Mouse (Mus musculus) liver, postnatal 0 days (tissue): ENCODE data around the gene Edem2. TPM values are rescaled to one million over a fixed set of nuclear protein-coding genes. Genes with fewer than 3 reads are reported as not detected.
A peak's percentile ranks its signal among the peaks of the same experiment; 100 is the strongest.

ENCODE experiments used
- ATAC-seq: fragments of 200-750 bp; cut with Nextera tagmentation; 2 replicates; pipeline ENCODE4 v1.8.0; 2017; ENCODE audit warnings: mild to moderate bottlenecking, moderate library complexity
- DNase-seq: peaks from one replicate; pipeline ENCODE4 v3.0.0-alpha.2; 2016
- H3K27ac ChIP-seq: fragments of 300-500 bp; sonication (generic); 2 replicates; pipeline ENCODE4 v1.5.1; 2014; ENCODE audit warnings: antibody characterized with exemption, moderate library complexity, mild to moderate bottlenecking, low read depth
- H3K27me3 ChIP-seq: fragments of 300-500 bp; sonication (generic); 2 replicates; pipeline ENCODE4 v1.6.1; 2014; ENCODE audit warnings: low read length, control low read depth, mixed read lengths; ENCODE audit not compliant: insufficient read depth
- H3K36me3 ChIP-seq: fragments of 300-500 bp; sonication (generic); replicated peaks from 2 replicates; pipeline ENCODE4 v1.6.1; 2014; ENCODE audit warnings: mild to moderate bottlenecking, control low read depth, low read length, moderate library complexity, mixed read lengths; ENCODE audit not compliant: insufficient read depth
- H3K4me1 ChIP-seq: fragments of 300-500 bp; sonication (generic); 2 replicates; pipeline ENCODE4 v1.6.1; 2014; ENCODE audit warnings: antibody characterized with exemption, mild to moderate bottlenecking, control low read depth; ENCODE audit not compliant: insufficient read depth
- H3K4me2 ChIP-seq: fragments of 300-500 bp; sonication (generic); 2 replicates; pipeline ENCODE4 v1.6.1; 2014; ENCODE audit warnings: low read depth, mild to moderate bottlenecking, low read length, moderate library complexity, mixed read lengths
- H3K4me3 ChIP-seq: fragments of 300-500 bp; sonication (generic); 2 replicates; pipeline ENCODE4 v1.5.1; 2014; ENCODE audit warnings: low read depth, low read length
- H3K9ac ChIP-seq: fragments of 300-500 bp; sonication (generic); replicated peaks from 2 replicates; pipeline ENCODE4 v1.6.1; 2014; ENCODE audit warnings: mild to moderate bottlenecking, moderate library complexity
- H3K9me3 ChIP-seq: fragments of 300-500 bp; sonication (generic); 2 replicates; pipeline ENCODE4 v1.6.1; 2016; ENCODE audit warnings: mild to moderate bottlenecking, control low read depth, low read length, mixed read lengths
- CTCF ChIP-seq: sonication (generic); IDR thresholded peaks from 2 replicates; pipeline ENCODE4 v1.5.1; 2016; ENCODE audit warnings: antibody characterized with exemption, low read depth
- EP300 ChIP-seq: IDR thresholded peaks from 2 replicates; pipeline ENCODE4 v1.6.1; 2016; ENCODE audit warnings: antibody characterized with exemption, low read depth, mild to moderate bottlenecking
- WGBS: fragments of 180-500 bp; shearing (Covaris S2); extraction: QIAGEN DNeasy Blood & Tissue Kit; methylation state at CpG from one replicate; pipeline ENCODE4 v1.1.7; 2014; ENCODE audit not compliant: insufficient replicate concordance; 5-methylcytosine and 5-hydroxymethylcytosine counted together
- polyA plus RNA-seq: library from polyadenylated mRNA; unstranded; fragments of >200 nt; fragmentation: Nextera tagmentation; extraction: Ambion mirVana; gene quantifications from 2 replicates; pipeline ENCODE4 v1.2.1, GENCODE M21; 2015

Gene Edem2
- polyA plus RNA-seq, result 28.4 and 30.2 TPM in 2 replicates

- peak; percentile 88 for ATAC-seq
- H3K27me3 ChIP-seq, result no peaks in the 10 kb centered on the region
- no peaks in the 10 kb centered on the region for H3K9me3 ChIP-seq
- peaks cover 22% of the 10 kb centered on the region for H3K4me1 ChIP-seq
- peak within 1 kb of the TSS; percentile 77 for H3K9ac ChIP-seq
- TF ChIP-seq EP300, result no peak
- TF ChIP-seq CTCF, result no peak
- H3K4me3 ChIP-seq, result peak within 1 kb of the TSS; percentile 92
- H3K4me2 ChIP-seq, result peak within 1 kb of the TSS; percentile 98
- peak within 1 kb of the TSS; percentile 46 for H3K27ac ChIP-seq
- peak; percentile 94 for DNase-seq
- WGBS, result 0% methylated on average over 29 of the region's 33 CpGs
- peaks cover 2% of the 10 kb centered on the region; the same call in 1 of the 2 replicates for H3K36me3 ChIP-seq
Observed at GRCm38 (mm10) chr2:155729158-155729645, at the start of gene Edem2. TSS of gene Edem2 (minus strand) at chr2:155729475.

- DNase-seq (no peak), ATAC-seq (peak; percentile 58)
- no peaks in the 10 kb centered on the region for H3K36me3 ChIP-seq
- WGBS, result 45% methylated on average over 7 of the region's 7 CpGs
- H3K9ac ChIP-seq, result no peak overlapping the region
- no peak overlapping the region for H3K27ac ChIP-seq
- H3K4me2 ChIP-seq, result no peak overlapping the region
- no peaks in the 10 kb centered on the region for H3K9me3 ChIP-seq
- TF ChIP-seq EP300 (no peak), CTCF (no peak)
- no peaks in the 10 kb centered on the region for H3K4me1 ChIP-seq
- H3K27me3 ChIP-seq, result peaks cover 35% of the 10 kb centered on the region
- H3K4me3 ChIP-seq, result no peak overlapping the region
Observed at GRCm38 (mm10) chr2:155779066-155779465, 49.8 kb upstream of the Edem2 start.

DNA sequence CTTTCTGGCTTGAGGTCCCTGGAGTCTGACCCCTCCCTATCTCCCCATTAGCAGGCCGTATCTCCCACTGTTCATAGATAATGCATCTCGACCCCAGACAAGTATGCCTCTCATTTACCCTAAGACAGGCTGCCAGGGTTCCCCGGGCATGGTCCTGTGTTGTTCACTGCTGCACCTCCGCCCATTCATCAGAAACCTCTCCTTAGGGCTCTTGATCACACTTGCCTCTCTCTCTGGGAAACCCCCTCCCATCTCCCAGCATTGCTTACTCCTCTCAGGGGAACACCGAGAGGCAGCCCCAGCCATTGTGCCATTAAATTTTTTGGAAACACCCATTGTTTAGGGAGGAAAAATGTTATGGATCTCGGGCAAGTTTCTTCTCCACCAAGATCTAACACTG is 48.7 kb upstream of the Edem2 start:
- 61% methylated on average over 6 of the region's 6 CpGs for WGBS

GRCm38 (mm10) chr2:155777688-155777985 is 48.4 kb upstream of the Edem2 start:
- no peak overlapping the region for H3K4me2 ChIP-seq
- DNase-seq (no peak), ATAC-seq (no peak)
- H3K9me3 ChIP-seq, result no peaks in the 10 kb centered on the region
- no peak overlapping the region for H3K9ac ChIP-seq
- no peaks in the 10 kb centered on the region for H3K36me3 ChIP-seq
- no peak overlapping the region for H3K4me3 ChIP-seq
- TF ChIP-seq EP300, result no peak
- no peak for TF ChIP-seq CTCF
- peaks cover 49% of the 10 kb centered on the region for H3K27me3 ChIP-seq
- 76% methylated on average over 4 of the region's 4 CpGs for WGBS
- H3K4me1 ChIP-seq, result no peaks in the 10 kb centered on the region
- no peak overlapping the region for H3K27ac ChIP-seq

More for the DNA sequence above, 48.7 kb upstream of the Edem2 start:
- TF ChIP-seq EP300, result no peak
- TF ChIP-seq CTCF, result no peak
- no peaks in the 10 kb centered on the region for H3K4me1 ChIP-seq
- no peaks in the 10 kb centered on the region for H3K36me3 ChIP-seq
- ATAC-seq (no peak), DNase-seq (no peak)
- H3K27ac ChIP-seq, result no peak overlapping the region
- no peak overlapping the region for H3K9ac ChIP-seq
- no peaks in the 10 kb centered on the region for H3K9me3 ChIP-seq
- no peak overlapping the region for H3K4me2 ChIP-seq
- peaks cover 45% of the 10 kb centered on the region for H3K27me3 ChIP-seq
- H3K4me3 ChIP-seq, result no peak overlapping the region

DNA sequence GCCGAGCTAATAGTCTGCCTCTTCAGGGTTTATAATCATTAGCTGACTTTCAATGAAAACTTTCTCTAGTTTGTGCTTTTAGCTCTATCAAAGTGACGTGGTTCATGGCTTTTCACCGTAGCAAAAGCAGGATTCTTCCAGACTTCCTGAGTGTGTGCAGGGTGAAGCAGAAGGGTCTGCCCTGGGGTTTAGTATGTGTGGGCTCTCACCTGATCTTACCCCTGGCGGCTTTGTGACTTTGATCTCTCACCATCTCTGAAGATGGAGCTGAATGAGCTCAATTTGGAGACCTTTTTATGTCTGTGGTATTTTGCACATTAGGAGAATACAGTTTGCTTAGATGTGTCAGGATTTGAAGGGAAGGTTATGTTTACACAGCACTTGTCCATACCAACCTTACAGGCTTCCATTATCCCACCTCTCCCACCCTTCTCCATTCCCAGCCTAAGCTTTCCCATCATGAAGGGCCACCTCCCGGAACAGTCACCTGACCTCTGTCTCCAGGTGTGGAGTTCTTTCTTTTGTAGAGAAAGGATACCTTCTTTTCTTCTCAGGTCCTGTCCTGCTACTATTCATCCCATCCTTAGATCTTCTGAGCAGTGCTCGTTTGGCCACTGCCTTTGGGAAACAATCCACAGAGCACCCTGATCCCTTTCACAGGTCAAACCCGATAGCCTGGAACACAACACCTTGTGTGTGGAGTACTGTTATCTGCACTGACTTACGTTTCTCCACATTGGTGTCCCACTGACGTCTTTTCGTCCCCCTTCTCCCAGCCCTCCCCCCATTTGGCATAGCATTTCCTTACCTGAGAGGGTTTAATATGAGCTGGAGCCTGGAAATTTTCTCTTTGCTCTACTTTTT is 47.8 kb upstream of the Edem2 start:
- Histone ChIP-seq H3K4me3 (no peak overlapping the region), H3K36me3 (no peaks in the 10 kb centered on the region), H3K9me3 (no peaks in the 10 kb centered on the region), H3K4me2 (no peak overlapping the region), H3K27ac (no peak overlapping the region), H3K9ac (no peak overlapping the region), H3K27me3 (peaks cover 50% of the 10 kb centered on the region), H3K4me1 (no peaks in the 10 kb centered on the region)
- TF ChIP-seq EP300 (no peak), CTCF (no peak)
- ATAC-seq (no peak), DNase-seq (no peak)
- 61% methylated on average over 10 of the region's 10 CpGs for WGBS

DNA sequence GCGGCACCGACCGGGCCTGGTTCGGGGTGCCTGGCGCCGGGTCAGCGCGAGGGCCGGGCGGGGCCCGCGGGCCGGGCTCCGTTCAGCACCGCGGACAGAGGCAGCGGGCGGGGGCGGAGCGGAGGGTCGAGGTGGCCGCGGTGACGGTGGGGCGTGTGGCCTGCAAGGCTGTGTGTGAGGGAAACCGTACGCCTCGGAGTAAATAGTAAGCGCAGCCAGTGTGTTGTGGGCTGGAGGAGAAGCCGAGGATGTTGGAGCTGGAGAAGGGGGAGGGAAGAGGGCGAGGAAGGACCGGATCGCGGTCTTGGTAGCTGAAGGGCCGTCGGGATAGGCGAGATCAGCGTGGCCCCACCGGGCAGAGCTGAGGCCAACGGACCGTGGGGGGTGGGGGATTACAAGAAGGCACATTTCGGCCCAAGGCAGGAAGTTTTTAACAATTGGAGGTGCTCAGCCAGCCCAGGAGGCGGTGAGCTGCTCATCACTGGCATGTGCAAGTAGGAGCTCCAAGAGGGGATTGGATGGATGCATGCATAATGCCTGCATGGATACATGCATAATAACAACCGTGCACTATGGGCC is 46.5 kb upstream of the Edem2 start:
- no peaks in the 10 kb centered on the region for H3K4me1 ChIP-seq
- no peak overlapping the region for H3K9ac ChIP-seq
- H3K4me2 ChIP-seq, result peak overlapping the region; percentile 75
- TF ChIP-seq EP300 (no peak), CTCF (no peak)
- H3K36me3 ChIP-seq, result no peaks in the 10 kb centered on the region
- ATAC-seq (peak; percentile 68), DNase-seq (peak; percentile 66)
- peak overlapping the region; percentile 36 for H3K4me3 ChIP-seq
- H3K9me3 ChIP-seq, result no peaks in the 10 kb centered on the region
- peaks cover 52% of the 10 kb centered on the region for H3K27me3 ChIP-seq
- H3K27ac ChIP-seq, result no peak overlapping the region
- 3% methylated on average over 37 of the region's 44 CpGs for WGBS
